Mouse (Mus musculus): Measurements from ENCODE around the gene Tbc1d16. TPM values are rescaled to one million over a fixed set of nuclear protein-coding genes. Genes with fewer than 3 reads are reported as not detected.
"Not testable (repeated sequence)": the region's sequence is repeated elsewhere in the genome, so short reads cannot be mapped to it uniquely, and the experiment has no call there.

The Tbc1d16 gene
- polyA plus RNA-seq, 1 experiment from 2014 or later: 7.4 TPM

DNA sequence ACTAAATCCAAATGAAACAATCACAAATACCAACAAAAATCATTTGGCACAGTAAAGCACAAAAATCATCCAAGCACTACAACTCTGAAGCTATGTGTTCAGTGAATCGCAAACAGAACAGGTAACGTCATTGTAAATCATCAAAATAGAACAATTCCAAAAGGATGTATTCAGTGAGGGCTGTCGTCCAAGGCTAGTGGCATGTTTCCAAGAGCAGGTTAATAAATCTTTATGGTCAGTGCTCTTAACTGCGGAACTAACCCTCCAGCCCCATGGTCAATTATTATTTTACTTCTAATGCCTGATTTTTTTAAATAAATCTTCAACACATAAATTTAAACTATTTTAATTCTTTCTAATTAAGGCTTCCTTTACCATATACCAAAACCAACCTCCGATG is 28.3 kb upstream of the Tbc1d16 start:
- not testable (repeated sequence) for H3K27ac ChIP-seq; H3K9me3 ChIP-seq; H3K36me3 ChIP-seq; H3K4me3 ChIP-seq; DNase-seq (ENCODE audit: low spot score)
- WGBS: 88% methylated on average over 5 of the region's 5 CpGs
- Histone ChIP-seq H3K27me3 (ENCODE audit: insufficient read depth, poor library complexity, severe bottlenecking) (peaks cover 15% of the 10 kb centered on the region), H3K4me1 (peaks cover 32% of the 10 kb centered on the region)

DNA sequence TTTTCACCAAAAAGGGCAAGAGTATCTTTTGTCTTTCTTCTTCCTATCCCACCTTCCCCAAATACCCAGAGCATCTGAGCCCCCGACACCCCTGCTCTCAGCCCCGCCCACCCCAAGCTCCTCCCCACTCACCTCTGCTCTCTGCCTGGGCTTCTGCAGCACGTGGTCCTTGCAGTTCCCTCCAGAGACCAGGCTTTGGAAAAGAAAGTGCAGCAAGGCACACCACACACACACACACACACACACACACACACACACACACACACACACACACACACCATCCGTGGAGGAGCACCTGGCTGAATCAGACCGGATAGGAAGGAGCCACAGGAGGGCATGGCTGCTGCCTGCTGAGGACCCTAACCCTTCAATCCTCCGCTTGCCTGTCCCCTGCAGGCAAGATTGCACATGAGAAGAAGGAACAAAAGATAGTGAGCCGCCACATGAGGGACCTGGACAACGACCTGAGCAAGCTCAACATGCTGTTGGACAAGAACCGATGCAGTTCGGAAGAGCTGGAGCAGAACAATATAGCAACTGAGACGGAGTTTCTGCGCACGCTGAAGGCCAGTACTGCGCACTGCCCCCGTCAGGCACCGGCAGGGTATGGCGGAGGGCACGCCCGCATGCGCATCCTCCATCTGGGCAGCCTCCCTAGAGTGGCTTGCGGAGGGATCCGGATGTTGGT is 24.7 kb upstream of the Tbc1d16 start:
- WGBS: 5% methylated on average over 22 of the region's 22 CpGs

DNA sequence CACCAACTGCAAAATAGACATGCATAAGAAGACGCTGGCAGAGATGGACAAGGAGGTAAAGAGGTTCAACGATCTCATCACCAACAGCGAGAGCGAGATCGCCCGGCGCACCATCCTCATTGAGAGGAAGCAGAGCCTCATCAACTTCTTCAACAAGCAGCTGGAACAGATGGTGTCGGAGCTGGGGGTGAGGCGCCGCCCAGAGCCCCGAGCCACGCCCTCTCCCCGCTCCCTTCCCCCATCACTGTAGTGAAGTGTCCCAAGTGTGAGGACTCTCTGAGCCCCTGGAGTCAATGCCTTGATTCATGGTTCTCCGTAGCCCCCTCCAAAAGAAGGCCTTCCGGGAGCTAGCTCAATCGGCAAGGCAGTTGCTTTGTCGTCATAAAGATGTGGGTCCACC is 22.7 kb upstream of the Tbc1d16 start:
- H3K4me1 ChIP-seq: peaks cover 33% of the 10 kb centered on the region
- WGBS: 33% methylated on average over 17 of the region's 17 CpGs
- no peaks in the 10 kb centered on the region for H3K36me3 ChIP-seq
- DNase-seq (ENCODE audit: low spot score): no peak
- H3K4me3 ChIP-seq: no peak overlapping the region
- no peaks in the 10 kb centered on the region for H3K9me3 ChIP-seq
- peaks cover 20% of the 10 kb centered on the region for H3K27me3 ChIP-seq (ENCODE audit: insufficient read depth, poor library complexity, severe bottlenecking)
- H3K27ac ChIP-seq: no peak overlapping the region

More for the DNA sequence above, 24.7 kb upstream of the Tbc1d16 start:
- DNase-seq (ENCODE audit: low spot score): no peak
- Histone ChIP-seq H3K27me3 (ENCODE audit: insufficient read depth, poor library complexity, severe bottlenecking) (peaks cover 20% of the 10 kb centered on the region), H3K4me1 (peaks cover 39% of the 10 kb centered on the region), H3K4me3 (peak overlapping the region; percentile 53), H3K27ac (peak overlapping the region; percentile 71), H3K36me3 (no peaks in the 10 kb centered on the region), H3K9me3 (no peaks in the 10 kb centered on the region)

DNA sequence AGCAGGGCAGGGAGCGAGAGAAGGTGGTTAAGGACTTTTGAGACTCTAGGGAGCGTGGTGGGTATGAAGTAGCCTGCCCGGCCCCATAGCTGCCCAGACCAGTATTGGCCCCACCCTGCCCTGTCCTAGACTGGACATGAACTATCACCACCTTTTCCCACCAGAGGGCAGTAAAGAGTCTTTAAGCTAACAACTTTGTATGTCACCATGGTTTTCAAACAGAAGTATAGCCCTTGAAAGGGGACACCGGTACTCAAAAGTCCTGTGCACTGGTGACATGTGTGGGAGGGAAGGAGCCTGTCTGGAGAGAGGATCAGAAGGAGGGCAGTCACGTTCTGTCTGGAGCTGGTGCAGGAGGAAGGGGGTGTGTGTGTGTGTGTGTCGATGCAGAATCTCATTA is 20.7 kb upstream of the Tbc1d16 start:
- WGBS: 25% methylated on average over 6 of the region's 6 CpGs
- DNase-seq (ENCODE audit: low spot score): no peak
- no peak overlapping the region; the same call in 1 of the 2 replicates for H3K27ac ChIP-seq
- no peak overlapping the region for H3K4me3 ChIP-seq
- peaks cover 14% of the 10 kb centered on the region for H3K27me3 ChIP-seq (ENCODE audit: insufficient read depth, poor library complexity, severe bottlenecking)
- no peaks in the 10 kb centered on the region for H3K36me3 ChIP-seq
- H3K4me1 ChIP-seq: peaks cover 33% of the 10 kb centered on the region
- H3K9me3 ChIP-seq: no peaks in the 10 kb centered on the region

DNA sequence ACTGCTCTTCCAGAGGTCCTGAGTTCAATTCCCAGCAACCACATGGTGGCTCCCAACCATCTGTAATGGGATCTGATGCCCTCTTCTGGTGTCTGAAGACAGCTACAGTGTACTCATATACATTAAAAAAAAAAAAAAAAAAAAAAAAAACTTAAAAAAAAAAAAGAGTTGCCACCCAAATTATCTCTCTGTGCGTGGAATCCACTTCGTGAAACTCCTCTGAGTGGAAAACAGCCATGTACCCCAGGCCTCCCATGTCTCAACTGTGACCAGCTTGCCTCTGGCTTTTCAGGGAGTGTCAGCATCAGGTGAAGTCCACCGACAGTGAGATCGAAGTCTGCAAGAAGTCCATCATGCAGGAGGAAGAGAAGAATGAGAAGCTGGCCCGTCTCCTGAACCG is 17.2 kb upstream of the Tbc1d16 start:
- H3K4me1 ChIP-seq; DNase-seq (ENCODE audit: low spot score): not testable (repeated sequence)
- 84% methylated on average over 6 of the region's 6 CpGs for WGBS

DNA sequence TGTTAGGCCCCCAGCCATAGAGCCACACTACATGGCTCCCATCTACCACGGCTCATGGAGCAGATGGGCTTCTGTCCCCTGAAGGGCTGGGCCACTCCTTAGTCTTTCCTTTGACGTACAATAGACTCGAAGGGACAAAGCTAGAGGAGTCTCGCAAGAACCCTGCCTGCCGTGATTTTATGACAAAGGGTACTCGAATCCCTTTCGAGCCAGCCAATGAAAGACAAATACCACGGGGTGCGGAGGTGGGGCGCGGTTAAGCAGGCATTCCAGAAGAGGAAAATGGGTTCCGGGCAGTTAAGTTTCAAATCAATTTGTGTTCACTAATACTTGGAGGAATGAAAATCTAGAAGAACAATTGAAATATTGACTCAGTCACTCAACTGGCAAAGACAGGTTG is 11.2 kb upstream of the Tbc1d16 start:
- Histone ChIP-seq H3K36me3 (0 out of 2 replicates have a peak, but pooled peaks cover 2% of the 10 kb centered on the region), H3K9me3 (no peaks in the 10 kb centered on the region; the same call in 1 of the 2 replicates), H3K27me3 (ENCODE audit: insufficient read depth, poor library complexity, severe bottlenecking) (0 out of 2 replicates have a peak, but pooled peaks cover 5% of the 10 kb centered on the region), H3K4me1 (peaks cover 26% of the 10 kb centered on the region), H3K27ac (no peak overlapping the region), H3K4me3 (no peak overlapping the region)
- WGBS: 93% methylated on average over 12 of the region's 12 CpGs
- DNase-seq (ENCODE audit: low spot score): no peak

More for the DNA sequence above, 17.2 kb upstream of the Tbc1d16 start:
- not testable (repeated sequence) for H3K36me3 ChIP-seq; H3K27me3 ChIP-seq (ENCODE audit: insufficient read depth, poor library complexity, severe bottlenecking); H3K4me3 ChIP-seq; H3K27ac ChIP-seq; H3K9me3 ChIP-seq

DNA sequence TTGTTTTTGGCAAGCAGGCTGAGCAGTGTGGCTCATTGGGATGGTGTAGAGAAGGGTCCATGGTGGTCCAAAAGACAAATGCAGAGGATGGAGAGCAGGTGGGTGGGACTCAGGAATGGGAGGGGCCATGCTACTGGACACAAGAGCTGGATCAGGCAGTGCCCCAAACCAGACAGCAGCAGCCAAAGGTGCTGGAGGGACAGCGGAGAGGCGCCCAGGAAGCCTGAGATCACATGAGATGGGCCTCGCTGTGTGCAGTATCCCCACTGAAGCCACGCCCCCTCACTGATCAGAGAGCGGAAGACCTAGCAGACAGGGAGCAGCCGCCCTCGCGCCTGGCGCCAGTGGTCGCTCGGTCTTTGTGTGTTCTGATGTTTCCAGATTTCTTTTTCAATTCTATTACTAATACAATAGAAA is 10.0 kb upstream of the Tbc1d16 start:
- H3K27ac ChIP-seq: peak overlapping the region; percentile 75
- DNase-seq (ENCODE audit: low spot score): peak; percentile 85

DNA sequence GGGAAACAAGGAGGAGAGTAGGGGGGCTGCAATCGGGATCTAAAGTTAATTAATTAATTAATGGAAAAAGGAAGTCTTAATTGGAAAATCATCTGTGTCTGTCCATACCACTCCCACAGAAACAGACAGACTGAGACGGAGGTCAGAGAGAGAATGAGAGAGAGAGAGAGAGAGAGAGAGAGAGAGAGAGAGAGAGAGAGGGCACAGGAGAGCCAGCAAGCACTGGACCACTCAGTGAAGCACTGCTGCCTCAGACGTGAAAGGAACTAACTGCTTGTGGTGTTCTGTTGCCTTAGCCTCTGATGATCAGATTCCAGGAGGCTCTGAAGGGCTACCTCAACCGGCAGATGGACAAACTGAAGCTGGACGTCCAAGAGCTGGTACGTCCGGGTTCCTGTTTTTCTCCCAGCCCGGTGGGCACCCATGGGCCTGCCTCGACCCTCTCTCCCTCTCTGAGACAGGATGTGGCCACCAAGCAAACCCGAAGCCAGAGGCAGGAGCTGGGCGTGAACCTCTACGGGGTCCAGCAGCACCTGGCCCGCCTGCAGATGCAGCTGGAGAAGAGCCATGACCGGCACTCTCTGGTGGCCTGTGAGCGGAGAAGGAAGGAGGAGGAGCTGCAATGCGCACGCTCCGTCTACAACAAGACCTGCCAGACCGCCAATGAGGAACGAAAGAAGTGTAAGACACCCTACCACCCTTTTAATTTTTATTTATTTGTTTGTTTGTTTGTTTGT is 9.4 kb upstream of the Tbc1d16 start:
- peak overlapping the region; percentile 75 for H3K27ac ChIP-seq
- H3K4me1 ChIP-seq: peaks cover 26% of the 10 kb centered on the region
- DNase-seq (ENCODE audit: low spot score): no peak
- 0 out of 2 replicates have a peak, but pooled peaks cover 2% of the 10 kb centered on the region for H3K36me3 ChIP-seq
- 0 out of 2 replicates have a peak, but pooled peaks cover 5% of the 10 kb centered on the region for H3K27me3 ChIP-seq (ENCODE audit: insufficient read depth, poor library complexity, severe bottlenecking)
- 24% methylated on average over 20 of the region's 20 CpGs for WGBS
- peak overlapping the region; percentile 54 for H3K4me3 ChIP-seq
- no peaks in the 10 kb centered on the region; the same call in 1 of the 2 replicates for H3K9me3 ChIP-seq

More for the DNA sequence above, 10.0 kb upstream of the Tbc1d16 start:
- Histone ChIP-seq H3K4me1 (peaks cover 26% of the 10 kb centered on the region), H3K27me3 (ENCODE audit: insufficient read depth, poor library complexity, severe bottlenecking) (0 out of 2 replicates have a peak, but pooled peaks cover 5% of the 10 kb centered on the region), H3K4me3 (peak overlapping the region; percentile 54), H3K9me3 (no peaks in the 10 kb centered on the region; the same call in 1 of the 2 replicates), H3K36me3 (0 out of 2 replicates have a peak, but pooled peaks cover 2% of the 10 kb centered on the region)
- 5% methylated on average over 11 of the region's 11 CpGs for whole genome bisulfite sequencing

DNA sequence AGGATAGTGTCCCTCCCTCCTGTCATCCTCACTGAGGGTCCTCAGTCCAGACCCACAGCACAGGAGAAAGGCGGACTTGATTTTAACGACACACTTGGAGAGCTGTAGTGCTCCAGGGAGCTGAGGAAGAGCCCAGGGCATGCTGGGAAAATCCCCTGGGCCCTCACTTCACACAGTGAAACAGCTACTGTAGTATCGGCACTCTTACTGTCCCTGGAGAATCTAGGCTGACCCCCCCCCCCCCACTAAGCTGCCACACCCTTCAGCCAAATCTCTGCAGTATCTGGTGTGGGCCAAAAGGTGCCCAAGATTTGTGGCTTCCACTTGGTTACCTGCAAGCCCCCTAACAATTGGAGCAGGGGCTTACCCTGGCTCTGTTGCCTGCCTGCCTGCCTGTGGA is 8.7 kb upstream of the Tbc1d16 start:
- Histone ChIP-seq H3K27ac (no peak overlapping the region), H3K4me3 (no peak overlapping the region), H3K9me3 (no peaks in the 10 kb centered on the region; the same call in 1 of the 2 replicates), H3K27me3 (ENCODE audit: insufficient read depth, poor library complexity, severe bottlenecking) (no peaks in the 10 kb centered on the region), H3K36me3 (0 out of 2 replicates have a peak, but pooled peaks cover 2% of the 10 kb centered on the region), H3K4me1 (peaks cover 26% of the 10 kb centered on the region)
- 40% methylated on average over 3 of the region's 3 CpGs for WGBS
- DNase-seq (ENCODE audit: low spot score): no peak

DNA sequence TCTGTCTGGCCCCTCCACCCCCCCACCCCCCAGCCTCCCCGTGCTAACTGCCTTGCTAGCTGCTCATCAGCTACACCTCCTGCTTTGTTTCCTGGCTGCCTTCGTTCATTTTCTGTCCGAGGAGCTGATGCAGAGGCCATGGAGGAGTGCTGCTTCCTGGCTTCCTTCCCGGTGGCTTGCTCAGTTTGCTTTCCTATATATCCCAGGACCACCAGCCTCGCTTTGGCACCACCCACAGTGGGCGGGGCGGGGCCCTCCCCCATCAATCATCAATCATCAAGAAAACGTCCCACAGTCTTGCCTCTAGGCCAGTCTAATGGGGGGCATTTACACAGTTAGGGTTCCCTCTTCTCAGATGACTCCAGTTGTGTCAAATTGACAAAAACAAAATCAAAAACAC is 8.1 kb upstream of the Tbc1d16 start:
- WGBS: 32% methylated on average over 8 of the region's 8 CpGs
- Histone ChIP-seq H3K9me3 (no peaks in the 10 kb centered on the region; the same call in 1 of the 2 replicates), H3K4me3 (no peak overlapping the region), H3K27me3 (ENCODE audit: insufficient read depth, poor library complexity, severe bottlenecking) (no peaks in the 10 kb centered on the region), H3K36me3 (0 out of 2 replicates have a peak, but pooled peaks cover 2% of the 10 kb centered on the region), H3K4me1 (peaks cover 26% of the 10 kb centered on the region), H3K27ac (0 out of 2 replicates have a peak overlapping the region, but pooled peaks have one; percentile 1)
- DNase-seq (ENCODE audit: low spot score): no peak

DNA sequence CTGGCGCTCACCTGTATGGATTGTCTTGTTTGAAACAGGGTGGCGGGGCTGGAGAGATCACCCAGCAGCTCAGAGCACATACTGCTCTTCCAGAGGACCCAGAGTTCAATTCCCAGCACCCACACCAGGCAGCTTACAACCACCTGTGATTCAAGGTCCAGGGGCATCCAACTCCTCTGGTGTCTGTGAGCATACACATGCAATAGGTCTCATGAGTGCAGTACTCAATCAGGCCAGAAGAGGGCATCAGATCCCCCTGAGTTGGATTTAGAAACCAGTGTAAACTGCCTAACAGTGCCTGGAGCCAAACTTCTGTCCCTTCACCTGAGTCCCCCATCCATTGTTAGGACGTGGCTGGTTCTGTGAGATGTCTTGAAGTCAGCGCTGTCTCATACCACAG is 7.3 kb upstream of the Tbc1d16 start:
- H3K27me3 ChIP-seq (ENCODE audit: insufficient read depth, poor library complexity, severe bottlenecking): no peaks in the 10 kb centered on the region
- no peaks in the 10 kb centered on the region; the same call in 1 of the 2 replicates for H3K9me3 ChIP-seq
- 0 out of 2 replicates have a peak, but pooled peaks cover 2% of the 10 kb centered on the region for H3K36me3 ChIP-seq
- no peak overlapping the region for H3K27ac ChIP-seq
- no peak for DNase-seq (ENCODE audit: low spot score)
- H3K4me3 ChIP-seq: no peak overlapping the region
- WGBS: 82% methylated on average over 4 of the region's 4 CpGs
- H3K4me1 ChIP-seq: peaks cover 26% of the 10 kb centered on the region

DNA sequence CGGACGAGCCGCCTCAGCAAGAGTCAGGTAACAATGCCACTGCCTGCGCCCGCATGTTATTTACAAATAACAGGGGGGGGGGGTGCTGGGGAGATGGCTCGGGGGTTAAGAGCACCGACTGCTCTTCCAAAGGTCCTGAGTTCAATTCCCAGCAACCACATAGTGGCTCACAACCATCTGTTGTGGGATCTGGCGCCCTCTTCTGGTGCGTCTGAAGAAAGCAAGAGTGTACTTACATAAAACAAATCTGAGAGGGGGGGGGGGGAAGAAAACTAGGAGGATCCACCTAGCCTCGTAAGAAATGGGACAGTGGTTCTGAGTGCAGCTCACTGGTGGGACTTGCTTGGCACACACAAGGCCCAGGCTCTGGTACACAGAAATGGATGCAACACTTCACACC is 6.5 kb upstream of the Tbc1d16 start:
- Histone ChIP-seq H3K27me3 (ENCODE audit: insufficient read depth, poor library complexity, severe bottlenecking) (peaks cover 4% of the 10 kb centered on the region; the same call in 1 of the 2 replicates), H3K4me1 (peaks cover 29% of the 10 kb centered on the region), H3K4me3 (no peak overlapping the region), H3K27ac (no peak overlapping the region), H3K36me3 (no peaks in the 10 kb centered on the region), H3K9me3 (no peaks in the 10 kb centered on the region; the same call in 1 of the 2 replicates)
- 84% methylated on average over 10 of the region's 10 CpGs for WGBS
- no peak for DNase-seq (ENCODE audit: low spot score)
